Mouse (Mus musculus): ENCODE measurements at regions not wholly inside any gene's neighbourhood (a gene's known extent, or its start where the extent isn't known, plus 50 kb on each side); places are given as distances from the start of the nearest gene placed in this dataset.

DNA sequence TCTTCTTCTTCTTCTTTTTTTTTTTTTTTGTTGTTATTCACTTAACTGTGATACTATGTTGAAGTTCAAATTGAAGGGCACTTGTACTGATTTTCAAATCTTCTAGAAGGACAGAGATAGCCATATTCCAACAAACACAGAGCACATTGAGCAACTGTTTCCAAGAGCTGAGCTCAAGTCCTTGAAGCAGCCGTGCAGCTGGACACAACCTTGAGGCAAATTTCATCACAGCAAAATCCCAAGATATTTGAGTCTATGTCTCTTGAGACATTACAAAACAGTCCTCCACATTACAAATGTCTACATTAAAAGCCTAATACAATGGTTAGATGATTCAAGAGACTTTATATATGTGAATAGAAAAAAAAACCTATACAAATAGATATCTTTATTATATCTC, 141.9 kb downstream of the Gja1 start:
- Histone ChIP-seq H3K4me3 (replicated peaks) (no peak overlapping the region), H3K4me1 (no peaks in the 10 kb centered on the region), H3K9ac (no peak overlapping the region), H3K27ac (no peak overlapping the region), H3K27me3 (no peaks in the 10 kb centered on the region), H3K4me2 (no peak overlapping the region), H3K9me3 (no peaks in the 10 kb centered on the region), H3K36me3 (replicated peaks) (no peaks in the 10 kb centered on the region)
- 94% methylated on average over 1 of the region's 1 CpGs for WGBS
- no peak for ATAC-seq (ENCODE audit: low FRiP score)

DNA sequence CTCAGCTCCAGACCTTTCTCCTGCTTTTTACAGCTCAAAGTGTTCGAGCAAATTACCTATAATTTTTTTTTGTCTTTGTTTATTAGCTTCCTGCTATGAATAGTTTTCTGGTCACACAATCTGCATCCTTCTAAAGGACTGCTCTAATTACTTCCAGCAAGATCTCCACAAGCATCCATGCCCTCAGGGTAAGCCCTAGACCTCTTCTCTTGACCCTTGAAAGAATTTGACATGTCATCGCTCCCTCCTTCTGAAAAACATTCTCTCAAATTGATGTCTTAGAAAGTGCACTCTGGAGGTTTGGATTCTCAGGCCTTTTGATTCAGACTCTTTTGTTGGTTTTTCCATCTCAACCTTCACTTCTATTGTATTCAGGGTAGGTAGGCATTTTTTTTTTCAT, 148.7 kb downstream of the Gja1 start:
- Histone ChIP-seq H3K9ac (no peak overlapping the region), H3K36me3 (replicated peaks) (no peaks in the 10 kb centered on the region), H3K4me2 (no peak overlapping the region), H3K4me1 (no peaks in the 10 kb centered on the region), H3K27ac (no peak overlapping the region), H3K9me3 (no peaks in the 10 kb centered on the region), H3K4me3 (replicated peaks) (no peak overlapping the region), H3K27me3 (no peaks in the 10 kb centered on the region)
- WGBS, result 64% methylated on average over 2 of the region's 2 CpGs
- no peak for ATAC-seq (ENCODE audit: low FRiP score)

GRCm38 (mm10) chr10:56537091-56537490, 160.0 kb downstream of the Gja1 start:
- H3K9me3 ChIP-seq, result no peaks in the 10 kb centered on the region
- H3K36me3 ChIP-seq (replicated peaks), result no peaks in the 10 kb centered on the region
- no peak for ATAC-seq (ENCODE audit: low FRiP score)
- H3K4me1 ChIP-seq, result no peaks in the 10 kb centered on the region
- H3K27me3 ChIP-seq, result no peaks in the 10 kb centered on the region
- H3K9ac ChIP-seq, result no peak overlapping the region
- no peak overlapping the region for H3K27ac ChIP-seq
- 69% methylated on average over 4 of the region's 4 CpGs for WGBS
- H3K4me3 ChIP-seq (replicated peaks), result no peak overlapping the region
- H3K4me2 ChIP-seq, result no peak overlapping the region

GRCm38 (mm10) chr10:56539827-56540511, 162.8 kb downstream of the Gja1 start:
- no peak overlapping the region for H3K4me2 ChIP-seq
- WGBS, result 88% methylated on average over 5 of the region's 5 CpGs
- no peak overlapping the region for H3K27ac ChIP-seq
- no peak overlapping the region for H3K9ac ChIP-seq
- H3K4me1 ChIP-seq, result no peaks in the 10 kb centered on the region
- no peaks in the 10 kb centered on the region for H3K36me3 ChIP-seq (replicated peaks)
- no peak for ATAC-seq (ENCODE audit: low FRiP score)
- no peaks in the 10 kb centered on the region for H3K9me3 ChIP-seq
- H3K27me3 ChIP-seq, result no peaks in the 10 kb centered on the region
- no peak overlapping the region for H3K4me3 ChIP-seq (replicated peaks)

- Histone ChIP-seq H3K27me3 (no peaks in the 10 kb centered on the region), H3K27ac (no peak overlapping the region), H3K4me1 (no peaks in the 10 kb centered on the region), H3K9me3 (no peaks in the 10 kb centered on the region), H3K4me3 (replicated peaks) (no peak overlapping the region), H3K4me2 (no peak overlapping the region), H3K9ac (no peak overlapping the region), H3K36me3 (replicated peaks) (no peaks in the 10 kb centered on the region)
- 84% methylated on average over 3 of the region's 3 CpGs for WGBS
- ATAC-seq (ENCODE audit: low FRiP score), result no peak
These were observed 165.0 kb downstream of the Gja1 start for GRCm38 (mm10) chr10:56542106-56542505.

GRCm38 (mm10) chr10:56545989-56546388, 168.9 kb downstream of the Gja1 start:
- H3K9me3 ChIP-seq, result no peaks in the 10 kb centered on the region
- H3K9ac ChIP-seq, result no peak overlapping the region
- H3K4me3 ChIP-seq (replicated peaks), result no peak overlapping the region
- no peaks in the 10 kb centered on the region for H3K4me1 ChIP-seq
- no peak overlapping the region for H3K27ac ChIP-seq
- H3K27me3 ChIP-seq, result no peaks in the 10 kb centered on the region
- no peak for ATAC-seq (ENCODE audit: low FRiP score)
- H3K36me3 ChIP-seq (replicated peaks), result no peaks in the 10 kb centered on the region
- no peak overlapping the region for H3K4me2 ChIP-seq
- WGBS, result 74% methylated on average over 3 of the region's 3 CpGs

DNA sequence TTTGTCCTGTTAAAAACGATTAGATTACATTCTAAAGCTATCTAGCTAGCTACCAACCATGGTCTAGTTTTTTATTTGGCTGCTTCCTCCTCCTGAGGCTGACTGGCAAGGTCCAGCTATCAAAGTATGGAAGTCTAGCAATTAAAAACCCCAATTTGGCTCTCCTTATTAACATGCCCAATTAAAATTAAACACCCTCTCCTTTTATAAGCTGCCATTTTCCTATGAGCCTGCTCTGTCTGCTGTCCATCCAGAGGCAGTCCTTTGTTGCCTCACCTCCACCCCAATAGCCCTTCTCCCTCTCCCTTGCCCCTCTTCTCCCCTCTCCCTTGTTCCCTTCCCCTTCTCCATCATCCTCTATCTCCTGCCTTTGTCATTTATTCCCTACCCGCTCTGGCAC, 169.7 kb downstream of the Gja1 start:
- no peaks in the 10 kb centered on the region for H3K9me3 ChIP-seq

DNA sequence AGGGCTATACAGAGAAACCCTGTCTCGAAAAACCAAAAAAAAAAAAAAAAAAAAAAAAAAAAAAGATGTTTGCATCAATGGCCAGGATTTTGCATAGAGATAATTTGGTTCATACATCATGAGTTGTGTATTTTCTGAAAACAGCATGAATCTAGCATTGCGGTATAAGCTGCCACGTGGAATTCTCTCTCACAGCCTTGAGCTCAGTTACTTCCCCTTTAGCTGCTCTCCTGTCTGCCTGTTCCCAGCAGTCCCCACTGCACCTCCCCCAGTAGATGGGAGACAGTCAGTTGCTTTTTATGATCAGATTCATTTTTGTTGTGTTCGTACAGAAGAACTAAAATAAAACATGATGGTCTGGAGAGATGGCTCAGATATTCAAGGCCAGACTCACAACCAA, 170.7 kb downstream of the Gja1 start:
- ATAC-seq (ENCODE audit: low FRiP score), result no peak
- Histone ChIP-seq H3K27me3 (no peaks in the 10 kb centered on the region), H3K36me3 (replicated peaks) (no peaks in the 10 kb centered on the region), H3K9me3 (no peaks in the 10 kb centered on the region), H3K4me1 (no peaks in the 10 kb centered on the region), H3K9ac (no peak overlapping the region), H3K27ac (no peak overlapping the region), H3K4me3 (replicated peaks) (no peak overlapping the region), H3K4me2 (no peak overlapping the region)
- 89% methylated on average over 3 of the region's 4 CpGs for WGBS

More for the DNA sequence above, 169.7 kb downstream of the Gja1 start:
- WGBS, result 42% methylated on average over 2 of the region's 2 CpGs
- Histone ChIP-seq H3K4me2 (no peak overlapping the region), H3K27me3 (no peaks in the 10 kb centered on the region), H3K9ac (no peak overlapping the region), H3K36me3 (replicated peaks) (no peaks in the 10 kb centered on the region), H3K4me3 (replicated peaks) (no peak overlapping the region), H3K27ac (peak overlapping the region; percentile 16; the same call in 1 of the 2 replicates), H3K4me1 (no peaks in the 10 kb centered on the region)
- peak; percentile 79; the same call in 1 of the 2 replicates for ATAC-seq (ENCODE audit: low FRiP score)

GRCm38 (mm10) chr10:56566836-56567442, 189.8 kb downstream of the Gja1 start:
- Histone ChIP-seq H3K27ac (no peak overlapping the region), H3K27me3 (no peaks in the 10 kb centered on the region), H3K9me3 (no peaks in the 10 kb centered on the region), H3K4me1 (no peaks in the 10 kb centered on the region), H3K4me2 (no peak overlapping the region), H3K4me3 (replicated peaks) (no peak overlapping the region), H3K9ac (no peak overlapping the region), H3K36me3 (replicated peaks) (no peaks in the 10 kb centered on the region)
- no peak for ATAC-seq (ENCODE audit: low FRiP score)
- WGBS, result 89% methylated on average over 12 of the region's 12 CpGs

DNA sequence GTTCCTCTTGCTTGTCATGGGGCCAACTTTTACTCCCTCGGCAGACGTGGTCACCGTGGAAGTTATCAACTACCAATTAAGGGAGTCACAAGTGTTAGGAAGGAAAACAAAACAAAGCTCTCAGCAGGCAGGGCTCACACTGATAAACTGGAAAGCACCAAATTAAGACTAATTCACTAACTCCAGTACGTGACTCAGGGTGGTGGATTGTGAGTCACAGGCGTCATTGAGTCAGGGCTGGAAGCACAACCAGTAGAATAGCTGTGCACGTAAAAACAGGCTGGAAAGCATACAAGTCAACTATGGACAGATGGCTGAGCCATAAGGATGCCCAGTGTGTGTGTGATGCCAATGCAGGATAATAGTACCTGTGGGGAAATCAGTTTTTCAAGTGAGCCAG, 204.9 kb downstream of the Gja1 start:
- H3K36me3 ChIP-seq (replicated peaks), result no peaks in the 10 kb centered on the region
- no peak overlapping the region for H3K27ac ChIP-seq
- no peak overlapping the region for H3K4me2 ChIP-seq
- no peaks in the 10 kb centered on the region for H3K27me3 ChIP-seq
- H3K9ac ChIP-seq, result no peak overlapping the region
- no peaks in the 10 kb centered on the region for H3K9me3 ChIP-seq
- no peak for ATAC-seq (ENCODE audit: low FRiP score)
- WGBS, result 43% methylated on average over 6 of the region's 6 CpGs
- no peaks in the 10 kb centered on the region for H3K4me1 ChIP-seq
- H3K4me3 ChIP-seq (replicated peaks), result no peak overlapping the region

GRCm38 (mm10) chr10:56587205-56587604, 210.1 kb downstream of the Gja1 start:
- H3K9ac ChIP-seq, result no peak overlapping the region
- H3K4me1 ChIP-seq, result no peaks in the 10 kb centered on the region
- WGBS, result 55% methylated on average over 2 of the region's 2 CpGs

DNA sequence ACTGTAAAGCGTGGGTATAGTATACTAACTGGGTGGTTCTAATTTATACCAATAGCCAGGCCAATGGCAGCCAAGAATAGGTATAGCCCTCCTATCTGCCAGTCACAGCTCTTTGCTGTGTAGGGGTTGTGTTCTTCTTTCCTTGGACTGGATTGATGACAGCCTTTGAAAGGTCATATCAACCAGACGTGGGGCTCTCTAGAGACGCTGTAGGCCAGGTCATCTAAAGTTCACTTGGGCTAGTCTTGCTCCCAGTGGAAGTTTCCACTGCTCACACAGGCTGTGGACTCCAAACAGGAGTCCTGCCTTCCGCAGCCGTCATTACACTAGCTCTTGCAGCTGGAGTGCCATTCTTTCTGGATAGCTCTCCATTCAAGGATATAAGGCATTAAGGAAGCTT, 220.3 kb downstream of the Gja1 start:
- WGBS, result 70% methylated on average over 5 of the region's 5 CpGs
- Histone ChIP-seq H3K4me2 (no peak overlapping the region), H3K4me3 (replicated peaks) (no peak overlapping the region), H3K27me3 (no peaks in the 10 kb centered on the region), H3K9ac (no peak overlapping the region), H3K27ac (no peak overlapping the region), H3K36me3 (replicated peaks) (no peaks in the 10 kb centered on the region), H3K4me1 (no peaks in the 10 kb centered on the region), H3K9me3 (no peaks in the 10 kb centered on the region)
- no peak for ATAC-seq (ENCODE audit: low FRiP score)

More at GRCm38 (mm10) chr10:56587205-56587604, 210.1 kb downstream of the Gja1 start:
- ATAC-seq (ENCODE audit: low FRiP score), result no peak
- no peaks in the 10 kb centered on the region for H3K27me3 ChIP-seq
- no peaks in the 10 kb centered on the region for H3K36me3 ChIP-seq (replicated peaks)
- no peak overlapping the region for H3K4me3 ChIP-seq (replicated peaks)
- H3K9me3 ChIP-seq, result no peaks in the 10 kb centered on the region
- no peak overlapping the region for H3K4me2 ChIP-seq
- H3K27ac ChIP-seq, result no peak overlapping the region

GRCm38 (mm10) chr10:56598191-56598590, 221.1 kb downstream of the Gja1 start:
- no peaks in the 10 kb centered on the region for H3K9me3 ChIP-seq
- 82% methylated on average over 3 of the region's 3 CpGs for WGBS

More at GRCm38 (mm10) chr10:56598191-56598590, 221.1 kb downstream of the Gja1 start:
- no peaks in the 10 kb centered on the region for H3K36me3 ChIP-seq (replicated peaks)
- H3K4me1 ChIP-seq, result no peaks in the 10 kb centered on the region
- no peak overlapping the region for H3K4me3 ChIP-seq (replicated peaks)
- ATAC-seq (ENCODE audit: low FRiP score), result no peak
- H3K27ac ChIP-seq, result no peak overlapping the region
- no peaks in the 10 kb centered on the region for H3K27me3 ChIP-seq
- H3K4me2 ChIP-seq, result no peak overlapping the region
- no peak overlapping the region for H3K9ac ChIP-seq
